In genomic region chr11:55005684-55006083, GRCm38 (mm10) we compare ENCODE assay signal across 12 mouse cellular contexts.
"Had no signal": no experiment of that assay in that cellular context is flagged by ENCODE, and none has a peak within 500 bp of the region (broad histone marks: within the 10 kb centered on the region; RNA-seq: fewer than 3 reads in every experiment).

No protein-coding gene starts in this region.

- H3K9ac ChIP-seq: limb, embryonic 13.5 days; liver, embryonic 15.5 days; lung, embryonic 15.5 days; stomach, embryonic 15.5 days had no signal

- H3K27ac ChIP-seq: limb, embryonic 13.5 days; liver, embryonic 15.5 days; lung, embryonic 15.5 days; midbrain, embryonic 10.5 days; stomach, embryonic 15.5 days had no signal

- H3K4me2 ChIP-seq: limb, embryonic 13.5 days; liver, embryonic 15.5 days; lung, embryonic 15.5 days; stomach, embryonic 15.5 days had no signal

- H3K4me3 ChIP-seq: limb, embryonic 13.5 days; liver, embryonic 15.5 days; lung, embryonic 15.5 days; midbrain, embryonic 10.5 days; stomach, embryonic 15.5 days had no signal

- H3K4me1 ChIP-seq: limb, embryonic 13.5 days; lung, embryonic 15.5 days; midbrain, embryonic 10.5 days; stomach, embryonic 15.5 days had no signal

- H3K27me3 ChIP-seq: limb, embryonic 13.5 days; liver, embryonic 15.5 days; lung, embryonic 15.5 days; stomach, embryonic 15.5 days had no signal

- H3K9me3 ChIP-seq: liver, embryonic 15.5 days; stomach, embryonic 15.5 days had no signal

- DNase-seq: kidney, adult 11 months; layer of hippocampus, adult 9-11 months; layer of hippocampus, postnatal 36 days; left cerebral cortex, postnatal 4 days; midbrain, embryonic 14.5 days; right cerebral cortex, postnatal 14 days; thymus, postnatal 36 days had no signal
